Mouse (Mus musculus) megakaryocyte progenitor cell, adult 5-6 weeks (primary cell): ENCODE measurements at regions not wholly inside any gene's neighbourhood (a gene's known extent, or its start where the extent isn't known, plus 50 kb on each side); places are given as distances from the start of the nearest gene placed in this dataset.

ENCODE experiments used
- ATAC-seq: replicated peaks from 2 replicates; pipeline ENCODE4 v1.8.0; 2016; ENCODE audit warnings: mild to moderate bottlenecking, moderate TSS enrichment, inconsistent platforms; ENCODE audit not compliant: poor library complexity

GRCm38 (mm10) chr10:125467503-125467902 is 78.2 kb upstream of the Slc16a7 start:
- ATAC-seq = no peak

GRCm38 (mm10) chr10:125488350-125488749 is 99.1 kb upstream of the Slc16a7 start:
- ATAC-seq = peak; percentile 92

DNA sequence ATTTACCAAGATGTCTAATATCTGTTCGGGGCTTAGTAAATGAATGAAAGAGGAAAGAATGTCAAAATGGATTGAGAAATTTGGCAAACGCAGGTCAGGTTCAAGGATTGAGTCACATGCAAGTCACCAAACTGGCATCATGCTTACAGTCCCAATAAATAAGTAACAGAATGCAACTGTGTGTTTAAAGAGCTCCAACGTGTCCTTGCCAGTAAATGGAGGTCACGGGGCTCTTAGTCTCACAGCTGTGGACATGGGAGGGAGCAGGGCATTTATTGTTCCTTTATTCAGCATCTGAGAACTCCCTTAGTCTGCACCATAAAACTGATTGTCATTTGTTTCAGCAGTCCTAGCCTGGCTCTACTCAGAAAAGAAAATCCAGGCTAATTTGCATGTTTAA is 101.1 kb upstream of the Slc16a7 start:
- ATAC-seq = no peak

GRCm38 (mm10) chr10:125494489-125494888 is 105.2 kb upstream of the Slc16a7 start:
- no peak for ATAC-seq

- ATAC-seq = peak; percentile 50; the same call in 1 of the 2 replicates
Observed at GRCm38 (mm10) chr10:125498347-125498746, 109.1 kb upstream of the Slc16a7 start.

DNA sequence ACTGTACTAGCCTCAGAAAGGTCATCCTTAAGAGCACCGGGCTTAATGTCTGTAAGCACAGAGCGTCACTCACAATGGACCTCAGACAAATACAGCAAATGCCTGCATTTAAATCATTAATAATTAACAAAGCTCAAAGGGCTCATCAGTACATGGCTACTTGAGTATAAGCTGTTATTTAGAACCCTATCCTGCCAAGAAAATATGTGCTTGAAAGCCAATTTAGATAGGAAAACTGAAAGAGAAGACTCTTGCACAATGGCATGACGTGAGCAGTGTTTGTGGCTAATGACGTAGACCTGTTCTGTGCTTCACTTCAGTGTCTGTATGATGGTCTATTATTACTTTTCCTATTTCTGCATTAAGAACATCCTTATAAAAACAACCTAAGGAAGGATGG is 111.1 kb upstream of the Slc16a7 start:
- ATAC-seq = no peak

DNA sequence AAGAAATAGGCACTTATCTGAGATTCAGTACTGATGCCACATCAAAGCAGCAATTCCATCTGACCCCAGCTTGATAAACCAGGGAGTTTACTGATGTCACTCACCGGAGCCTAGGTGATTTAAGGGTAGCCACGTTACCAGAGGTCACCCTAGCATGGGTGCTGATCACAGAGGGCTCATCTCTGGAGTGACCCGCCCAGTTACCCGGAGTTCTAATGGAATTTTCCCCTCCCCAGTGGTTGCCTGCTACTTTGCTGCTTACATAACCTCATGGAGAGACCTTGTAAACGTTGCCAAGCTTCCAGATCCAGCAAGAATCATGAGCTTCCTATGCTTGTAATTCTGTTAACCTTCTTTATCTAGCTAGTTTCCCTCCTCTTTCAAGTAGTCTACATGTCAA is 125.8 kb upstream of the Slc16a7 start:
- ATAC-seq = no peak

- ATAC-seq = peak; percentile 64
Observed at GRCm38 (mm10) chr10:125530876-125531275, 141.6 kb upstream of the Slc16a7 start.

DNA sequence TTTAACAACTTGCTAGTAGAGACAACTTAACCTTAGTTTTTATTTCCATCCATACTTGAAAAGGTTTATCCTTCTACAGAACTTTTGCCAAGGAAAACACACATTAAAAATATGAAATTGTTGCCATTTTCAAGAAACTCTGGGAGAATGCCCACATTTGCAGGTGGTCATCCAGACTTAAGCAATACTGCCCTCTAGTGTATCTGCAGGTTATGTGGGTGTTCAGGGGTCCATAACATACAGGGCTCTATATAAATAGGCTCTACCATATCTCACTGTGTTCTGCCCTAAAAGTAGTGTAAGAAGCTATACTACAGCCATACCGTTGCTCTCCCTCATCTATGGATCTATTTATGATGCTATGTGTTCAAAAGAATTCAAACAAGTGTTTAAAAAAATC is 149.1 kb upstream of the Slc16a7 start:
- ATAC-seq = peak; percentile 97

DNA sequence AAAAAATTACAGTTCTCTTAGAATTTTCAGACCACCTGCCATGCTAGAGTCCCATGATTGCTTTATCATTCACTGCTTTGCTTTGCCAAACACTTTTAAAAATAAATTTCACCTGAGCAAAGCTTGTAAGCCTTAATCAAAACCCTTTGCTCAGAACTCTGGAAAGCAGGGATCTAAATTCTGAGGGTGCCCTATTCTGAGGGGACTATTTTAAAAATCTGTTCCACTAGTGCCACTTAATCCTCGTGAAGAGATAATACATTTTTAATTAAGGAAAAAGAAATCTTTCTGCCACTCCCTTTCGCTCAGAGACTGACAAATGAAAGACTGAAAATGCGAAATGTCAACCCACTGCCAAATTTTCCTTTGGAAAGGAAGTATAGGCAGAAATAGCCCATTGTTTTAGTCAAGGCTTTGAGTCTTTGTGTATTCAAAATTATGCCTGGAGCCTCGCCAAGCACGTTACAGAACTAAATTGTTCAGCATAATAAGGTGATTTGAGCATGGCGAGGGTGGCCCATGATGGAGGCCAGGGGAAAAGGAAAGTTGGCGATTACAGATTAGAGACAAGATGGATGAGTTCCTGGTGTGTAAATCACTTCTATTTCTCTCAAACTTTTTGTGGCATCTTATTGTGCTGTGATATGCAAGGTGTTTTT is 197.4 kb upstream of the Slc16a7 start:
- no peak for ATAC-seq

- ATAC-seq = no peak
Observed at GRCm38 (mm10) chr10:125593006-125593405, 203.7 kb upstream of the Slc16a7 start.

DNA sequence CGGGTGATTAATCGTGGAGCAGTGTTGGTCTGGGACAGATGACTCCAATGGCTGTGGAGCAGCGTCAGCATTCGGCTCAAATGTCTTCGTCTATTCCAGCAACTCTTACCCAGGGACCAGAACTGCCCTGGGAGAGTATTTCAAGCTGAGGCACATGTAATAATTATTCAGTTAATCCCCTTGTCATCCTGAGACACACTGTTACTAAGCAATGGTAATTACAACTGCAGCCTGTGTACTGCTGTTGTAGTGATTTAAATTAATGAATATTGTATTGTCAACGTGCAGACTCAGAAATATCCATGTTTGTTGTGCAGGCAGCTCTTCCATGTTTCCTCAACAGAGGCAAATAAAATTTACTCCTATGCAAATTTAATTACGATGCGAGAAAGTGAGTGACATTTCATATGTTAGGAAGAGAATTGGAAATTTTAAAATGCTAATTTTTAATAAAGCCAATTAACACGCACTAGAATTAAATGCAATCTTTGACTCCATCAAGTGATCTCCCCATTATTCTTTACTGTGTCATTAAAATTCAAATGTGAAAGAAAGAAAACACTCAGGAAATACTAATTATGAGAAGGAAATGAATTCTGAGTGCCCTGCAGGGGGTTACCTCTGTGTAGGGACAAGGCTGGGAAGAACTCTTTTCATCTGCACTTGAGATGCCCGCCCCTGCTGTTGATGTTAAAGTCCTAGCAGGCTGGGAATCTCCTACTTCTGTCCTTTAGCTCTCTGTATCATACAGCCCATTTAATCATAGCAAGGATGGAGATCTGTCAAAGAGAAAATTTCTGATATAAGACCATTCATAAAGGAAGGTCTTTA is 218.7 kb upstream of the Slc16a7 start:
- ATAC-seq = no peak

DNA sequence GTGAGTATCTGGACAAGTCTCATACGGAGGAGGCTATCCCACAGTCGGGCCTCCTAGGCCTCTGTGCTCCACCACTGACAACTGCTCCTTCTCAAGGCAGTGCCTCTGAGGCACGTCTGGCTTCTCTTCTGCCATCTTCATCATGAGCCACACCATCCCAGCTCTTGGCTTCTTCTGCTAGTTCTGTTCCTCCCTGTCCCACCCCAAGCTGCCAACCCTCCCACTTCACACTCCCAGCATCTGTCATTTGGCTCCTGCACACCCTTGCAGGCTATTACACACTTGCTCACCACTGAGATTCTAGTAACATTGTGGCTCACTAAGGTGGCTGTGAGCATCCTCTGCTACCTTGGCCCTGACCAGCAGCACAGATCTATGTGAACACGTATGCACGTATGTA is 221.1 kb upstream of the Slc16a7 start:
- no peak for ATAC-seq

- no peak for ATAC-seq
Observed at GRCm38 (mm10) chr10:125612773-125613172, 223.5 kb upstream of the Slc16a7 start.

DNA sequence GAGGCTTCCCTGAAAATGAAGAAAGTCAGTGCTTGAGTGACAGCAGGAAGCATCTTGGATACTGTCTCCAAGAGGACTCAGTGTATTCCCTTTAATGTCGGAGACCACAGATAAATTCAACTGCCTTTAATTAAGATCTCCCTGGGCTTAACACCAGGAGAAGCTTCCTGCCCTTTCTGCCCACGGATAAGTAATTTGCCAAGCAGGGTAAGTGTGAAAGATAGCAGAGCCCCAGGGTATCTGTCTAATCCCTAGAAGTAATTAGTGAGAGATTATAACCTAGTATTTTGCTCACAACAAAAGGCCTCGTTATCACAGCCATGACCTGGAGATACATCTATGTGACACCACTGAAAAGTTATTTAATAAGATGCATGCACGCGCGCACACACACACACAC is 232.1 kb upstream of the Slc16a7 start:
- no peak for ATAC-seq

DNA sequence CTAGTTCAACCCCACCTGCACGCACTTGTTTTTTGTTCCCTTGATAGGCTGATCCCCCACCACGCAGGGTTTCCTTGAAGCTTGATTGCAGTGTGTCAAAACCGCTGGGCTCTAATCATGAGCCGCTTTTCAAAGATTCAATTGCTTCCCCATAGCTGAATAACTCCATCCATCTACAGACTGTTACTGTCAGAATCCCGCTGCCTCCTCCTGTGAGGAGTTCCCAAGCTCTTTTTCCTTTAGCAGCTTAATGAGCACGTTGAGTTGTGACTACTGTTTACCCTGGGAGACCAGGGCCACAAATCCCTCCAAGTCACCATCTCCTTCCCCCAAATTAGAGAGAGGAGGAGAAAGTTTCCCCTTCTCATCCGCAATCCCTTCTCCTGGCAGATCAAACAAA is 234.6 kb upstream of the Slc16a7 start:
- no peak for ATAC-seq

DNA sequence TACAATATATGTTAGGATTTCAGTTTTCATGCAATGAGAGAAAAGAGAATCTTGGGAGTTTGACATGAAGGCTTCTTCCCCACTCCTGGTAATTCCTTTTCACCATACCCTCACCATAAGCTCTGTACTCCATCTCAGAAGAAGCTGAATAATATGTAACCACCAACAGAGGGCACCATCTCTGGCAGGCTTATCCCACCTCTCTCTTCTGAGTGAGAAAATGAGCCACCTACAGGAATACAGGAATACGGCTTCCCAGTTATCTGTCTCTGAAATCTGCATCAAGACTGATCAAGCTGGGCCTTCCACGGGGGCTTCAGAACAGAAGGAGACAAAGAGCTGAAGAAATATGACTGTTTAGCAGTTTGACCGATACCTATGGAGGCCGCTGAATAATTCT is 278.6 kb upstream of the Slc16a7 start:
- ATAC-seq = no peak

DNA sequence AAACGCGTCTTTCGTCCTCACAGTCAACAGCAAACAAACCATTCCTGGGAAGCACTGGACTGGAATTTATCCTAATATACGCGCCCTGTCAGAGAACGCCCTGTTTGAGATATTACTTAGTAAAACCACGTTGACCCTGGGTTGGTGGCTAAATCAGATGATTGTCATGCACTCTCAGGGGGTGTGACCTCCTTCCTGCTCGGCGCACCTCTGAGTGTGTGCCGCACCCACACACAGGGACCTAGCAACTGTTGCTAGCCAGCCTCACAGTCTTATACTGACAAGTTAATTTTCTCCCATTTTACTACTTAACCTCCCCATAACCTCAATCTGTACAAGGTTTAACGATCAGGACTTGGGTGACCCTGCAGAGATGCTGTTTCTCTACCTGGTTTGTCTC is 284.4 kb upstream of the Slc16a7 start:
- ATAC-seq = no peak

DNA sequence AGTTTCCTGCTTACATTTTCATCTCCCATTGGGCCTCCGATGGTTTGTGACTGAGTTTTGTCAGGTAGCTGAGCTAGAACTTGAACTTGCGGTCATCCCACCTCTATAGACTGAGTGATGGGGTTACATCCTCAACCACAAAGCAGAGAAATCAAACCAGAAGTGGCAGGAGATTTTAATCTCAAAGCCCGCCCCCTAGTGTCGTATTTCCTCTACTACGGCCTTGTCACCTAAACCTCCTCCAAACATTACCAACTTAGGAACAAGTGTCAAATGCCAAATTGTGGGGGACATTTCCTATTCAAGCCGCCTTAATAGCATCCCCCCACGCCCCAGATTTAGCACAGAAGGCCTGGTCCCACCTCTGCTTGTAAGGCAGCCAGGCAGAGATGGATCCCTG is 286.3 kb upstream of the Lrig3 start:
- ATAC-seq = no peak; the same call in 1 of the 2 replicates

DNA sequence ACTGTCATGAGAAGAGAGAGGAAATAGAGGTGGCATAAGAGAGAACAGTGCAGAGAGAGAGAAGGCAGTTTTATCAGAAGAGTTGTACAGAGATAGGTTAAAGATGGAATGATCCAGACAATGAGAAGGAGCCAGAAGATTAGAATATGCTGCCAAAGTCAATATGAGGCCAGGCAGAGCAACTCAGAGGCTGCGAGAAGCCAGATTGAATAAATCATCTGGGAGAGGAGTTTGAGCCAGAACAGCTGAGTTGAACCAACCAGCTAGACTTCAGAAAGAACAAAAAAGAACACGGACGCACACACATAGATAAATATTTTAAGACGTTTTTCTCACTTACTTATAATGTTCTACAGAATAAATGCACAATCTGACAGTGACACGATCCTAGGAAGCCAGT is 280.8 kb upstream of the Lrig3 start:
- no peak for ATAC-seq

DNA sequence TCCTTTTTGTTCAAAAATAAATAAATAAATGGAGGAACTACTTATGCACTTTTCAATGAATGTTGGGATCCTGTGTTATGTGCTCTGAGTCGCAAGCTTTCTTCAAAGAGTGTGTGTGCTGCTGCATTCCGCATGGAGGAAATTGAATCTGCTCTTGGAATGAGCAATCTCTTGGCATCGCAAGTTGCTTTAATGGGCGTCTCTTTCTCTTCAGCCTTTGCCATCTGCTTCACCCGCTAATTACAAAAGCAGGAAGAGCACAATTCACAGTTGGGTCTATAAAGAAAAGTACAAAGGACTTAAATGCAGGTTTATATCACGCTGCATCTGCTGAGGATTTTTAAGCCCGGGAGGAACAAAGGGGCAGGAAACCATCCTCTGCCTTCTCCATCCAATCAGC is 272.5 kb upstream of the Lrig3 start:
- no peak for ATAC-seq

DNA sequence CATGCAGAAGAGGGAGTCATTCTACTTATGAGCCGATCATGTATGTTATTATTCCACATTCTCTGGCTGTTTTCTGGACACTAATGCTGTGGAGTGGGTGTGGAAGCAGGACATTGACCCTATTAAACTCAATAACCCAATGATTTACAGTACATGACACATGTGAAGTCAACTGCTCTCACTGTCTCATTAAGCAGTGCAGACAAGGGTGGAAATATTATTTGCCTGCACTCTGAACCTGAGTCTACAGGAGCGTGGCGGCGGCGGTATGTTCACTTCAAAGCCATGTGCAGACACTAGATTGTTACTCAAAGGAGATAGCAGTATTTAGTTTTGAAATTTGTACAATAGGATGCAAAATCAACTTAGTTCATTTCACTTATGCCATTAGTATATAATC is 269.8 kb upstream of the Lrig3 start:
- ATAC-seq = no peak
